Mouse (Mus musculus) heart, postnatal 0 days (tissue): ENCODE results near the gene Atp6v1a. TPM values are rescaled to one million over a fixed set of nuclear protein-coding genes. Genes with fewer than 3 reads are reported as not detected.
A peak's percentile ranks its signal among the peaks of the same experiment; 100 is the strongest.

Experiments
- ATAC-seq: fragments of 200-750 bp; cut with Nextera tagmentation; 2 replicates; pipeline ENCODE4 v1.8.0; 2017; ENCODE audit warnings: low read depth, moderate number of reproducible peaks, moderate library complexity; ENCODE audit not compliant: insufficient read depth
- DNase-seq: peaks from one replicate; pipeline ENCODE4 v3.0.0-alpha.2; 2016; ENCODE audit warnings: low spot score
- H3K27ac ChIP-seq: fragments of 300-500 bp; sonication (generic); 2 replicates; pipeline ENCODE4 v1.5.1; 2014; ENCODE audit warnings: low read depth, mild to moderate bottlenecking
- H3K27me3 ChIP-seq: fragments of 300-500 bp; sonication (generic); 2 replicates; pipeline ENCODE4 v1.6.1; 2014; ENCODE audit warnings: low read length, mixed read lengths; ENCODE audit not compliant: control insufficient read depth, insufficient read depth
- H3K36me3 ChIP-seq: fragments of 300-500 bp; sonication (generic); replicated peaks from 2 replicates; pipeline ENCODE4 v1.6.1; 2014; ENCODE audit warnings: low read length, mixed read lengths; ENCODE audit not compliant: control insufficient read depth, insufficient read depth
- H3K4me1 ChIP-seq: fragments of 300-500 bp; sonication (generic); 2 replicates; pipeline ENCODE4 v1.6.1; 2014; ENCODE audit warnings: antibody characterized with exemption; ENCODE audit not compliant: control insufficient read depth, insufficient read depth
- H3K4me2 ChIP-seq: fragments of 300-500 bp; sonication (generic); 2 replicates; pipeline ENCODE4 v1.6.1; 2014; ENCODE audit warnings: low read depth, mild to moderate bottlenecking, low read length, moderate library complexity
- H3K4me3 ChIP-seq: fragments of 300-500 bp; sonication (generic); 2 replicates; pipeline ENCODE4 v1.5.1; 2014; ENCODE audit warnings: low read depth, low read length
- H3K9ac ChIP-seq: fragments of 300-500 bp; sonication (generic); replicated peaks from 2 replicates; pipeline ENCODE4 v1.6.1; 2014; ENCODE audit warnings: low read depth, low read length, mixed read lengths
- H3K9me3 ChIP-seq: fragments of 300-500 bp; sonication (generic); replicated peaks from 2 replicates; pipeline ENCODE4 v1.6.1; 2016; ENCODE audit warnings: low read length; ENCODE audit not compliant: control insufficient read depth
- CTCF ChIP-seq: IDR thresholded peaks from 2 replicates; pipeline ENCODE4 v1.5.1; 2016; ENCODE audit warnings: antibody characterized with exemption, control low read depth, low read depth
- EP300 ChIP-seq: IDR thresholded peaks from 2 replicates; pipeline ENCODE4 v1.6.1; 2016; ENCODE audit warnings: antibody characterized with exemption, low read depth
- WGBS: fragments of 180-500 bp; shearing (Covaris S2); extraction: QIAGEN DNeasy Blood & Tissue Kit; methylation state at CpG from one replicate; pipeline ENCODE4 v1.1.7; 2014; 5-methylcytosine and 5-hydroxymethylcytosine counted together
- polyA plus RNA-seq: library from polyadenylated mRNA; unstranded; fragments of >200 nt; fragmentation: Nextera tagmentation; extraction: Ambion mirVana; gene quantifications from 2 replicates; pipeline ENCODE4 v1.2.1, GENCODE M21; 2015
- total RNA-seq: library from RNA; depleted of rRNA; stranded (reverse); fragments of >200 nt; gene quantifications from 2 replicates; pipeline ENCODE4 v1.2.3, GENCODE M21; 2014; ENCODE audit warnings: low replicate concordance

The Atp6v1a gene
- total and polyA plus RNA-seq, 2 experiments from 2014 or later, result 22.3 to 39.4 TPM

GRCm38 (mm10) chr16:44124713-44125112 lies 14.8 kb downstream of the Atp6v1a start:
- Histone ChIP-seq H3K9ac (no peak overlapping the region), H3K4me1 (peaks cover 5% of the 10 kb centered on the region; the same call in 1 of the 2 replicates), H3K27ac (no peak overlapping the region), H3K27me3 (no peaks in the 10 kb centered on the region), H3K9me3 (no peaks in the 10 kb centered on the region), H3K4me2 (no peak overlapping the region), H3K4me3 (no peak overlapping the region), H3K36me3 (no peaks in the 10 kb centered on the region)
- 79% methylated on average over 1 of the region's 1 CpGs for WGBS
- DNase-seq (no peak), ATAC-seq (no peak)
- TF ChIP-seq CTCF (no peak), EP300 (no peak)

- no peak for ATAC-seq
- peaks cover 5% of the 10 kb centered on the region; the same call in 1 of the 2 replicates for H3K4me1 ChIP-seq
- no peaks in the 10 kb centered on the region for H3K36me3 ChIP-seq
- no peak for DNase-seq
- H3K9me3 ChIP-seq, result no peaks in the 10 kb centered on the region
- no peak for TF ChIP-seq EP300
- TF ChIP-seq CTCF, result no peak
- WGBS, result 63% methylated on average over 2 of the region's 2 CpGs
- H3K9ac ChIP-seq, result no peak overlapping the region
- H3K27me3 ChIP-seq, result no peaks in the 10 kb centered on the region
- H3K4me3 ChIP-seq, result no peak overlapping the region
- H3K4me2 ChIP-seq, result no peak overlapping the region
- H3K27ac ChIP-seq, result 0 out of 2 replicates have a peak overlapping the region, but pooled peaks have one; percentile 20
Observed at GRCm38 (mm10) chr16:44123786-44124185, 15.7 kb downstream of the Atp6v1a start.

GRCm38 (mm10) chr16:44122982-44123725 lies 16.4 kb downstream of the Atp6v1a start:
- DNase-seq (no peak), ATAC-seq (no peak)
- peaks cover 5% of the 10 kb centered on the region; the same call in 1 of the 2 replicates for H3K4me1 ChIP-seq
- no peaks in the 10 kb centered on the region for H3K36me3 ChIP-seq
- no peaks in the 10 kb centered on the region for H3K27me3 ChIP-seq
- no peaks in the 10 kb centered on the region for H3K9me3 ChIP-seq
- no peak overlapping the region for H3K4me3 ChIP-seq
- WGBS, result 75% methylated on average over 7 of the region's 7 CpGs
- peak overlapping the region; percentile 20; the same call in 1 of the 2 replicates for H3K27ac ChIP-seq
- H3K4me2 ChIP-seq, result no peak overlapping the region
- no peak overlapping the region for H3K9ac ChIP-seq
- TF ChIP-seq CTCF (no peak), EP300 (no peak)

GRCm38 (mm10) chr16:44122574-44122973 lies 16.9 kb downstream of the Atp6v1a start:
- Histone ChIP-seq H3K27me3 (no peaks in the 10 kb centered on the region), H3K4me1 (peaks cover 5% of the 10 kb centered on the region; the same call in 1 of the 2 replicates), H3K27ac (no peak overlapping the region), H3K36me3 (no peaks in the 10 kb centered on the region), H3K4me2 (no peak overlapping the region), H3K9ac (no peak overlapping the region), H3K9me3 (no peaks in the 10 kb centered on the region), H3K4me3 (no peak overlapping the region)
- TF ChIP-seq EP300, result no peak
- no peak for TF ChIP-seq CTCF
- 73% methylated on average over 6 of the region's 6 CpGs for WGBS
- ATAC-seq, result no peak
- DNase-seq, result no peak

- H3K4me1 ChIP-seq, result peaks cover 5% of the 10 kb centered on the region; the same call in 1 of the 2 replicates
- ATAC-seq (no peak), DNase-seq (no peak)
- H3K9me3 ChIP-seq, result no peaks in the 10 kb centered on the region
- no peak overlapping the region for H3K4me3 ChIP-seq
- WGBS, result 75% methylated on average over 6 of the region's 6 CpGs
- H3K27me3 ChIP-seq, result no peaks in the 10 kb centered on the region
- H3K9ac ChIP-seq, result no peak overlapping the region
- no peaks in the 10 kb centered on the region for H3K36me3 ChIP-seq
- no peak overlapping the region for H3K4me2 ChIP-seq
- no peak overlapping the region for H3K27ac ChIP-seq
- TF ChIP-seq CTCF (no peak), EP300 (no peak)
Observed at GRCm38 (mm10) chr16:44122122-44122521, 17.4 kb downstream of the Atp6v1a start.
